Mouse (Mus musculus): Measurements from ENCODE around the gene Dbr1. TPM values are rescaled to one million over a fixed set of nuclear protein-coding genes. Genes with fewer than 3 reads are reported as not detected.
A peak's percentile ranks its signal among the peaks of the same experiment; 100 is the strongest.
"Not testable (repeated sequence)": the region's sequence is repeated elsewhere in the genome, so short reads cannot be mapped to it uniquely, and the experiment has no call there.

The Dbr1 gene
- polyA plus RNA-seq, 1 experiment from 2014 or later, result 24.6 TPM

- no peak for ATAC-seq (ENCODE audit: low read depth)
These were observed 11.9 kb upstream of the Dbr1 start for GRCm38 (mm10) chr9:99563714-99564113.

GRCm38 (mm10) chr9:99568023-99568346 lies 7.6 kb upstream of the Dbr1 start:
- H3K4me2 ChIP-seq, result peak overlapping the region; percentile 89
- ATAC-seq (ENCODE audit: low read depth) (no peak; the same call in 1 of the 2 replicates), DNase-seq (no peak)
- WGBS (ENCODE audit: insufficient replicate concordance), result 1% methylated on average over 15 of the region's 15 CpGs
- peak overlapping the region; percentile 93 for H3K4me3 ChIP-seq (replicated peaks)
- H3K9me3 ChIP-seq (replicated peaks), result no peaks in the 10 kb centered on the region
- peak overlapping the region; percentile 93 for H3K27ac ChIP-seq
- H3K4me1 ChIP-seq (replicated peaks), result peaks cover 30% of the 10 kb centered on the region
- H3K9ac ChIP-seq, result peak overlapping the region; percentile 88
- H3K27me3 ChIP-seq, result no peaks in the 10 kb centered on the region
- H3K36me3 ChIP-seq, result no peaks in the 10 kb centered on the region

More at GRCm38 (mm10) chr9:99563714-99564113, 11.9 kb upstream of the Dbr1 start:
- H3K4me3 ChIP-seq (replicated peaks), result no peak overlapping the region
- H3K4me1 ChIP-seq (replicated peaks), result peaks cover 38% of the 10 kb centered on the region
- H3K9me3 ChIP-seq (replicated peaks), result no peaks in the 10 kb centered on the region
- H3K36me3 ChIP-seq, result no peaks in the 10 kb centered on the region
- H3K27me3 ChIP-seq, result no peaks in the 10 kb centered on the region
- H3K4me2 ChIP-seq, result peak overlapping the region; percentile 9; the same call in 1 of the 2 replicates
- no peak overlapping the region for H3K9ac ChIP-seq
- 8% methylated on average over 11 of the region's 11 CpGs for WGBS (ENCODE audit: insufficient replicate concordance)
- DNase-seq, result peak; percentile 58
- no peak overlapping the region for H3K27ac ChIP-seq

GRCm38 (mm10) chr9:99568347-99569070 lies 7.1 kb upstream of the Dbr1 start, which contains the start of gene Armc8:
Armc8 (minus strand) TSS chr9:99568899.
- H3K27me3 ChIP-seq, result no peaks in the 10 kb centered on the region
- peak within 1 kb of the TSS; percentile 88 for H3K9ac ChIP-seq
- ATAC-seq (ENCODE audit: low read depth) (peak; percentile 92), DNase-seq (peak; percentile 89)
- peak within 1 kb of the TSS; percentile 89 for H3K4me2 ChIP-seq
- under 1% methylated on average over 69 of the region's 70 CpGs for WGBS (ENCODE audit: insufficient replicate concordance)
- H3K9me3 ChIP-seq (replicated peaks), result no peaks in the 10 kb centered on the region
- peak within 1 kb of the TSS; percentile 93 for H3K27ac ChIP-seq
- H3K4me1 ChIP-seq (replicated peaks), result peaks cover 26% of the 10 kb centered on the region
- peak within 1 kb of the TSS; percentile 93 for H3K4me3 ChIP-seq (replicated peaks)
- H3K36me3 ChIP-seq, result no peaks in the 10 kb centered on the region

- peak overlapping the region; percentile 88 for H3K9ac ChIP-seq
- no peak for ATAC-seq (ENCODE audit: low read depth)
These were observed 6.6 kb upstream of the Dbr1 start for GRCm38 (mm10) chr9:99569071-99569397.

GRCm38 (mm10) chr9:99580655-99581054 lies 5.1 kb downstream of the Dbr1 start:
- WGBS (ENCODE audit: insufficient replicate concordance), result 51% methylated on average over 2 of the region's 2 CpGs
- H3K4me1 ChIP-seq (replicated peaks), result peaks cover 18% of the 10 kb centered on the region
- no peaks in the 10 kb centered on the region for H3K9me3 ChIP-seq (replicated peaks)
- no peak overlapping the region for H3K4me3 ChIP-seq (replicated peaks)
- H3K9ac ChIP-seq, result no peak overlapping the region
- ATAC-seq (ENCODE audit: low read depth) (no peak), DNase-seq (no peak)
- H3K36me3 ChIP-seq, result peaks cover 62% of the 10 kb centered on the region
- no peak overlapping the region for H3K27ac ChIP-seq
- no peaks in the 10 kb centered on the region for H3K27me3 ChIP-seq
- H3K4me2 ChIP-seq, result no peak overlapping the region

More at GRCm38 (mm10) chr9:99569071-99569397, 6.6 kb upstream of the Dbr1 start:
- Histone ChIP-seq H3K27me3 (no peaks in the 10 kb centered on the region), H3K4me3 (replicated peaks) (peak overlapping the region; percentile 93), H3K36me3 (no peaks in the 10 kb centered on the region), H3K4me2 (peak overlapping the region; percentile 89), H3K27ac (peak overlapping the region; percentile 93), H3K4me1 (replicated peaks) (peaks cover 21% of the 10 kb centered on the region), H3K9me3 (replicated peaks) (no peaks in the 10 kb centered on the region)
- under 1% methylated on average over 9 of the region's 9 CpGs for WGBS (ENCODE audit: insufficient replicate concordance)
- no peak for DNase-seq

GRCm38 (mm10) chr9:99587505-99588202 lies 12.1 kb downstream of the Dbr1 start:
- no peaks in the 10 kb centered on the region for H3K4me1 ChIP-seq (replicated peaks)
- 26% methylated on average over 8 of the region's 8 CpGs for WGBS (ENCODE audit: insufficient replicate concordance)

GRCm38 (mm10) chr9:99591144-99591543 lies 15.5 kb downstream of the Dbr1 start:
- DNase-seq (no peak), ATAC-seq (ENCODE audit: low read depth) (no peak)
- no peaks in the 10 kb centered on the region for H3K27me3 ChIP-seq
- no peak overlapping the region for H3K4me3 ChIP-seq (replicated peaks)
- no peaks in the 10 kb centered on the region for H3K9me3 ChIP-seq (replicated peaks)
- no peak overlapping the region for H3K4me2 ChIP-seq
- no peaks in the 10 kb centered on the region for H3K4me1 ChIP-seq (replicated peaks)
- H3K36me3 ChIP-seq, result no peaks in the 10 kb centered on the region
- WGBS (ENCODE audit: insufficient replicate concordance), result 45% methylated on average over 8 of the region's 8 CpGs
- no peak overlapping the region for H3K27ac ChIP-seq
- no peak overlapping the region for H3K9ac ChIP-seq

More at GRCm38 (mm10) chr9:99587505-99588202, 12.1 kb downstream of the Dbr1 start:
- DNase-seq, result peak; percentile 21
- Histone ChIP-seq H3K27ac (no peak overlapping the region), H3K9ac (no peak overlapping the region), H3K9me3 (replicated peaks) (no peaks in the 10 kb centered on the region), H3K4me2 (no peak overlapping the region), H3K27me3 (no peaks in the 10 kb centered on the region), H3K4me3 (replicated peaks) (no peak overlapping the region), H3K36me3 (peaks cover 23% of the 10 kb centered on the region)
- no peak for ATAC-seq (ENCODE audit: low read depth)

- H3K36me3 ChIP-seq; DNase-seq; H3K4me3 ChIP-seq (replicated peaks); H3K27ac ChIP-seq; H3K9ac ChIP-seq; H3K4me1 ChIP-seq (replicated peaks); H3K27me3 ChIP-seq; H3K9me3 ChIP-seq (replicated peaks); ATAC-seq (ENCODE audit: low read depth); H3K4me2 ChIP-seq: not testable (repeated sequence)
- WGBS (ENCODE audit: insufficient replicate concordance), result 76% methylated on average over 6 of the region's 6 CpGs
These were observed 23.5 kb downstream of the Dbr1 start for GRCm38 (mm10) chr9:99599127-99599526.

- Histone ChIP-seq H3K4me1 (replicated peaks) (no peaks in the 10 kb centered on the region), H3K9me3 (replicated peaks) (no peaks in the 10 kb centered on the region), H3K27ac (no peak overlapping the region), H3K36me3 (no peaks in the 10 kb centered on the region), H3K27me3 (no peaks in the 10 kb centered on the region), H3K4me3 (replicated peaks) (no peak overlapping the region), H3K9ac (no peak overlapping the region), H3K4me2 (no peak overlapping the region)
- ATAC-seq (ENCODE audit: low read depth) (no peak), DNase-seq (no peak)
- WGBS (ENCODE audit: insufficient replicate concordance), result 64% methylated on average over 2 of the region's 2 CpGs
These were observed 28.0 kb downstream of the Dbr1 start for GRCm38 (mm10) chr9:99603566-99603965.

- Histone ChIP-seq H3K36me3 (no peaks in the 10 kb centered on the region), H3K27ac (no peak within 1 kb of the TSS), H3K9ac (no peak within 1 kb of the TSS), H3K4me1 (replicated peaks) (no peaks in the 10 kb centered on the region), H3K9me3 (replicated peaks) (no peaks in the 10 kb centered on the region), H3K27me3 (no peaks in the 10 kb centered on the region), H3K4me2 (no peak within 1 kb of the TSS), H3K4me3 (replicated peaks) (no peak within 1 kb of the TSS)
- ATAC-seq (ENCODE audit: low read depth) (no peak), DNase-seq (no peak)
- WGBS (ENCODE audit: insufficient replicate concordance), result 10% methylated on average over 2 of the region's 2 CpGs
These were observed 36.6 kb downstream of the Dbr1 start, which contains the start of gene A4gnt for GRCm38 (mm10) chr9:99612202-99612601. A4gnt (plus strand) TSS chr9:99612502.

GRCm38 (mm10) chr9:99619688-99620087 lies 44.1 kb downstream of the Dbr1 start:
- H3K9ac ChIP-seq, result no peak overlapping the region
- H3K27me3 ChIP-seq, result no peaks in the 10 kb centered on the region
- H3K9me3 ChIP-seq (replicated peaks), result no peaks in the 10 kb centered on the region
- no peaks in the 10 kb centered on the region for H3K36me3 ChIP-seq
- H3K4me1 ChIP-seq (replicated peaks), result no peaks in the 10 kb centered on the region
- WGBS (ENCODE audit: insufficient replicate concordance), result 77% methylated on average over 8 of the region's 8 CpGs
- no peak for ATAC-seq (ENCODE audit: low read depth)
- H3K4me3 ChIP-seq (replicated peaks), result no peak overlapping the region
- no peak overlapping the region for H3K27ac ChIP-seq
- no peak overlapping the region for H3K4me2 ChIP-seq
- DNase-seq, result no peak

All from liver, embryonic 13.5 days (tissue).